Mouse (Mus musculus) stomach, postnatal 0 days (tissue): ENCODE results near the gene Cd274.

Experiments used
- CTCF ChIP-seq: IDR thresholded peaks from 2 replicates; pipeline ENCODE4 v1.5.1; 2016; ENCODE audit warnings: antibody characterized with exemption, low read depth, mild to moderate bottlenecking, moderate library complexity
- EP300 ChIP-seq: optimal IDR thresholded peaks from 2 replicates; pipeline ENCODE3; 2016; ENCODE audit warnings: antibody characterized with exemption

- TF ChIP-seq CTCF (peak; percentile 11; the same call in 1 of the 2 replicates), EP300 (no peak)
Measured at GRCm38 (mm10) chr19:29388818-29389217, 21.6 kb downstream of the Cd274 start.
